Mouse (Mus musculus) retina, adult 2 months (tissue): Measurements from ENCODE around the gene Pknox2.

ENCODE experiments used
- DNase-seq: peaks from one replicate; pipeline ENCODE4 v3.0.0-alpha.2; 2012; ENCODE audit warnings: low read depth, low spot score

The Pknox2 gene

GRCm38 (mm10) chr9:36882034-36882745, 265.0 kb downstream of the Pknox2 start:
- DNase-seq, result no peak

- DNase-seq, result no peak
These were observed 265.6 kb downstream of the Pknox2 start for GRCm38 (mm10) chr9:36881615-36882014.

GRCm38 (mm10) chr9:36876787-36877186, 270.4 kb downstream of the Pknox2 start:
- DNase-seq, result no peak

GRCm38 (mm10) chr9:36876313-36876712, 270.9 kb downstream of the Pknox2 start:
- DNase-seq, result no peak

- no peak for DNase-seq
These were observed 273.4 kb downstream of the Pknox2 start for GRCm38 (mm10) chr9:36873796-36874195.

GRCm38 (mm10) chr9:36870263-36870662, 276.9 kb downstream of the Pknox2 start:
- DNase-seq, result no peak

DNA sequence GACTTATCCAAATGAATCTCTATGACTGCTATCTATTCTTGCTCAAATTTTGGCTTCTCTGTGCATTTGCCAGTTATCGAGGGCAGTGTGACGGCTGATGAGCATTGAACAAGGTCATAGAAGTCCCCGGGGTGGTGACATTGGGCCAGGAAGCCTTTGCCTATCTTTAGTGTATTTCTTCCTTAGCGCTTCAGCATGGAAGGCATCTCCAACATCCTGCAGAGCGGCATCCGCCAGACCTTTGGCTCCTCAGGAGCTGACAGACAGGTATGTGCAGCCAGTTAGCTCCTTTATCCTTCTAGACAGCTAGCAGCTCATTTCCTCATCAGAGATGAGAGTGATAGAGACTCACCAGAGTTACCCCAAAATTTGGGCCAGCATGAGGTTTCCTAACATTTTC, 278.5 kb downstream of the Pknox2 start:
- DNase-seq, result no peak

DNA sequence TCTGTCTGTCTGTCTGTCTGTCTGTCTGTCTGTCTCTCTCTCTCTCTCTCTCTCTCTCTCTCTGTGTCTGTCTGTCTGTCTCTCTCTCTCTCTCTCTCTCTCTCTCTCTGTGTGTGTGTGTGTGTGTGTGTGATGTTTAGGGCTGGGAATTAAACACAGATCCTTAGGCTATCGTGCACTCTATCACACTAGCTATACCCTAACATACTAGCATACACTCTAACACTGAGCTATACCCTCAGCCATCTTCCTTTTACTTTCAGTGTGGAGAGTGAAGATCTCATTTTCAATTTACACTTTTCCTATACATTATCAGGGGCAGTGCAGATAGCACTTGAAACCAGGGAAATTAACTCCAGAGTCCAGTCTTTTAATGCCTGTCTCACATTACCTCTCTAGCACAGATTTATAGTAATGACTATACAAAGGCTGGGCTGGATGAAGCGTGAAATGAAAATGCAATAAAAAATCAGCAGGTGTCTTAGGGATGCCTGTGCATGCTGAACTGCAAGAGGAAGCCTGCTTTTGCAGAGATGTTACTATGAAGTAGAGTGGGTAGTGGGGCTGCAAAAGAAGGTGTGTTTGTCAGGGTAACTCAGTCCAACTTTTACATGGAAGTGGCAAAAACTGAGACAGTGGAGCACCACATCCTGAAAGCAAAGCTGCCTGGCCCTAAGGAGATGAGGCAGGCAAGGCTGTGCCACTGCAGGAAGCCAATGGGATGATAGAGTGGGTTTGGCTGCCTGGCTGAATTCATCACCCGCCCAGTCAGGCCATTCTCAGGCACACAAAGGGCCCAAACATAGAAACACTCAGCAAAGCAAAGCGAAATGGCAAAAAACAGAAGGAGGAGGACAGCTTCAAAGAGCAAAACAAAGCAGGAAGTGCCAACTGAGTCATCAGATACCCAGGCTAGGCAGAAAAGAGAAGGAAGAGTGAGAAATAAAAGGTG, 282.1 kb downstream of the Pknox2 start:
- no peak for DNase-seq

DNA sequence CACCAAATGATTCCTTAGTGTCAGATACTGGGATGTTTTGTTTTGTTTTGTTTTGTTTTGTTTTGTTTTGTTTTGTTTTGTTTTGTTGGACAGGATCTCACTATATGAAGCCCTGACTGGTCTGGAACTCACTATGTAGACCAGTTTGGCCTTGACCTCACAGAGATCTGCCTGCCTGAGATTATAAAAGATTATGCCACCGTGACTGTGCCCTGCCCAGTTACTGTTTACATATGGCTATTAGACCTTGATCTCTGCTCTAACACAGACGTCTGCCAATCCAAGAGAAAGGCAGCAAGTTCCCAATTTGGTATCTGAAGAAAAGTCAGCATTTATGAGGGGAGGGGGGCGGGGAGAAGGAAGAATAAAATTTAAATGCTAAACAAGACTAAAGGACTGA, 283.5 kb downstream of the Pknox2 start:
- DNase-seq, result no peak

- DNase-seq, result no peak
These were observed 284.6 kb downstream of the Pknox2 start for GRCm38 (mm10) chr9:36862576-36862975.

- no peak for DNase-seq
These were observed 288.5 kb downstream of the Pknox2 start for GRCm38 (mm10) chr9:36858677-36859076.

DNA sequence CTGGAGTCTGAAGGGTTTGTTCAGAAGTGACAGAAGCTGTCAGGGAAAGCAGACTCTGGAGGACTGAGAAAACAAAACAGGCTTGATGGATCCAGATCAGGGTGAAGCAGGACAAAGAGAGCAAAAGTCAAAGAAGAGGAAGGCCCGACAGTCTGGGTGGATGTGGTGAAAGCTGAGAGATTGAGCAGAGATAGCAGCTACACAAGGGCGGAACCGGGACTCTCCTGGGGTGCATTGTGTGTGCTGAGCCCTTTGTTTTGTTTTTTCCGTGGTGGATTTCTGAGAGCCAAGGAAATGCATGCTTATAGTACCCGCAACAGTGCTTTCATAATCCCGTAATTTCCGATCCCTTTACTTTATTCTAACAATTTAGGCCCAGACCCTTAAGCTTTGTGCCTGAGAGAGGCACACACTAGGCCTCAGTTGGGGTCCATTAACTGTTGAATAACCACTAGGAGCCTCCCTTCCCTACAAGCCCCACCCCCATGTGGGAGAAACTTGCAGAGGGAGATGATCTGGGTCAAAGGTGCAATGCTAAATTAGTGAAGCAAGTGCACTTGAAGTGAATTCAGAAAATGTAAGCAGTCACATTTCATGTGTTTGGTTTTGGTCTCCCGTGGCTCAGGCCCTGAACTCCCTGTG, 289.6 kb downstream of the Pknox2 start:
- DNase-seq, result no peak

DNA sequence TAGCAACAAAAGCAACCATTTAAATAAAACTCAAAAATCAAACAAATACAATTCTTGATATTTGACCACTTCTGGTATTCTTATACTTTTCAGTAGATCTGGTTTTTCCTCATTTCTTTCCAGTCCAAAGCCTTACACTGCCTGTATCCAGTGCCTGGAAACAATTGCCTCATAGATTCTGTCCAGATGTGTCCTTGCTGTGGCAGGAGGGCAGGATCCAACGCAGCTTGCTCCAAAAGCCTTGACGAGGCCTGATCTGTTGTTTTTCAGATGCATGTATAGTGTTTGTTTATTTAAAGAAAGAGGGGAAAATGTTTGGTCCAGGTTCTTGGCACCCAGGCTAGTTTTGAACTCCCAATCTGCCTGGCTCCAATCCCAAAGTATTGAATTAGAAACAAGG, 290.9 kb downstream of the Pknox2 start:
- DNase-seq, result no peak

DNA sequence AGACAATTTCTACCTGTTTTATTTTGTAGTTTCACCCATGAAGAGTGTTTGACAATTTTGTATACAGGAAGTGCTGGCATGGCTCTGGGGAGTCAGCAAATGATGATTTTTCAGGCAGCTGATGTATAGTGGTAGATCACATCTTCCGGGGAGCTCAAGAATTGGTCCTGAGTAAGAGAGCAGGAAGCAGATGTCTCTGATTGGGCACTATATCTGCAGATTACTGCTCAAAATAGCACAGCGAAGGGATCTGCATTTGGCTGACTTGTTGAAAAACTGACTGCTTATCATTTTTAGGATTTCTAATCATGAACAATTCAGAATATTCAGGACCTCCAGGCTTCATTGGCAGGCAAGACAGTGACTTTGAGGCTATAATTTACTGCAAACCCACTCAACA, 295.0 kb downstream of the Pknox2 start:
- no peak for DNase-seq

GRCm38 (mm10) chr9:36850091-36850490, 297.1 kb downstream of the Pknox2 start:
- no peak for DNase-seq

DNA sequence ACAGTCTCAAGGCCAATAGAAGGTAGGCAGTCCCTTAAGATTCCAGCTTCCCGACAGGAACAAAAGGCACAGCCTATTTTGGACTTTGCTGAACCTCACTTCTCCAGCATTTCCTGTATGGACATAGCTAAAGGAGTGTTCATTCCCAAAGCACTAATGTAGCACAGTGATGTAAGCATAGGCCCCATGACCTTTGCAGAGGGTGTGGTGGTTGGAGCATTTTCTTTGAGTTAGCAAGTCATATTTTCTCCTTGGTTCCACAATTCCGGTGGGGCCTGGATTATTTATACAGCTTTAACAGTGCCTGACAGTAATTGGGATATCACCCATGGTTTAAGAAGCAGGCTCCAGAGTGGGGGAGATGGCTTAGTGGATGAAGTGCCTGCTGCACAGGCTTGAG, 298.5 kb downstream of the Pknox2 start:
- DNase-seq, result no peak

GRCm38 (mm10) chr9:36846346-36846745, 300.9 kb downstream of the Pknox2 start:
- no peak for DNase-seq
